Mouse (Mus musculus) adrenal gland, postnatal 25 days (tissue): ENCODE results near the gene Dnmt3b. TPM values are rescaled to one million over a fixed set of nuclear protein-coding genes. Genes with fewer than 3 reads are reported as not detected.

Source experiments
- DNase-seq: peaks from one replicate; pipeline ENCODE4 v3.0.0; 2021; ENCODE audit warnings: mixed read lengths
- long read RNA-seq: library from polyadenylated mRNA; stranded (forward); transcript quantifications from one replicate; pipeline ENCODE4 v2.0.0, GENCODE M21; 2021
- total RNA-seq: library from RNA; stranded (reverse); gene quantifications from 2 replicates; pipeline ENCODE4 v1.2.3, GENCODE M21; 2021

Dnmt3b gene
- 4.2 and 4.4 TPM in 2 replicates for total RNA-seq
- long read RNA-seq, full-length matches to known transcripts = 5 of 10 reads
- long read RNA-seq, partial matches to known transcripts = 2 of 10 reads
- long read RNA-seq, other reads (novel, unspliced or antisense) = 3 of 10 reads

DNA sequence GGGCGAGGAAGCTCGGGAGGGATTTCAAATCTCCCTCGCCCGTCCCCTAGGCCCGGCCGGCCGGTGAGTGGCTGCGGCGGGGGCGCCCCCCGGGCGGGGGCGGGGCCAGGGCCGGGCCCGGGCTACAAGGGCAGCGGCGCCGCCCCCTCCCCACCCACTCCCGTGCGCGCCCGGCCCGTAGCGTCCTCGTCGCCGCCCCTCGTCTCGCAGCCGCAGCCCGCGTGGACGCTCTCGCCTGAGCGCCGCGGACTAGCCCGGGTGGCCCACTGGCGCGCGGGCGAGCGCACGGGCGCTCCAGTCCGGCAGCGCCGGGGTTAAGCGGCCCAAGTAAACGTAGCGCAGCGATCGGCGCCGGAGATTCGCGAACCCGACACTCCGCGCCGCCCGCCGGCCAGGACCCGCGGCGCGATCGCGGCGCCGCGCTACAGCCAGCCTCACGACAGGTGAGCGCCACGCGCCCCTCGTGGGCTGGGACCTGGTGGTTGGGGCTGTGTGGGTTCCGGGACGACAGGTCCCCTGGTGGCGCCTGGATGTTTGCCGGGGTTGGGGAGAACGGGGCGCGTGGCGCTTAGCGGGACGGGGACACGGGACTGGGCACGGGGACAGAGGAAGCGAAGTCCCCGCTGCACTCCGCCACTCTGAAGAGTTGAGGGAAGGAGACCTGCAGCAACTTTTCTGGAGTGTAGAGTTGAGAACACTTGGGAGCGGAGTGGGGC, at the start of gene Dnmt3b:
Dnmt3b (plus strand) TSS at position 153 of the 716 bp plus-strand sequence.
- DNase-seq = peak; percentile 68

DNA sequence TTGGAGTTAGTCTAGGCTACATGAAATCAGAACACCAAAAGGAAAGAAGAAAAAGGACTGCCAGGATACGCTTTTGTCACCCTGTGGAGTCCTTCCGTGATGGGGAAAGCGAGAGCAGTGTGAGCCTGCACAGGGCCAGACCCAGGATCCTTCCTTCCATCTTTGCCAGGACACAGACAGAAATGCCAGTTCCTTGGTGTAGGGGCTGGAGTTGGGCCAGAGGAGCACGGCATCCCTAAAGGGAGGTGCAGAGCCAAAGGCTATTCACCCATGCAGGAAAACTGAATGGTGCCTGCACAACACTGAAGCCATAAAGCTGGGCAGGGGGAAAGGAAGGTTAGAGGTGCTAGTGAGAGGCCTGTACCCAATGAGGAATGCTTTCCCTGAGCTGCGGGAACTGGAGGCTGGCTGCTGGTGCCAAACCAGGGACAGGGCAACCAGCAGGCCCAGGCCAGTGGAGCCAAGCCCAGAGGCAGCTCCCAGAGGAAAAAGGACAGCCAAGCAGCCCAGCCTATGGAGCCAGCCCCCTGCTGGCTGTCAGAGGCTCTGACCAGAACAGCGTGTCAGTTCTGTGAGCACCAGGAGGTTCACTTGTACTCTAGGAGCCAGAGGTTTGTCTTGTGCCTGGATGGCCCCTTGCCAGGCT, 49.1 kb upstream of the Dnmt3b start:
- peak; percentile 65 for DNase-seq

DNA sequence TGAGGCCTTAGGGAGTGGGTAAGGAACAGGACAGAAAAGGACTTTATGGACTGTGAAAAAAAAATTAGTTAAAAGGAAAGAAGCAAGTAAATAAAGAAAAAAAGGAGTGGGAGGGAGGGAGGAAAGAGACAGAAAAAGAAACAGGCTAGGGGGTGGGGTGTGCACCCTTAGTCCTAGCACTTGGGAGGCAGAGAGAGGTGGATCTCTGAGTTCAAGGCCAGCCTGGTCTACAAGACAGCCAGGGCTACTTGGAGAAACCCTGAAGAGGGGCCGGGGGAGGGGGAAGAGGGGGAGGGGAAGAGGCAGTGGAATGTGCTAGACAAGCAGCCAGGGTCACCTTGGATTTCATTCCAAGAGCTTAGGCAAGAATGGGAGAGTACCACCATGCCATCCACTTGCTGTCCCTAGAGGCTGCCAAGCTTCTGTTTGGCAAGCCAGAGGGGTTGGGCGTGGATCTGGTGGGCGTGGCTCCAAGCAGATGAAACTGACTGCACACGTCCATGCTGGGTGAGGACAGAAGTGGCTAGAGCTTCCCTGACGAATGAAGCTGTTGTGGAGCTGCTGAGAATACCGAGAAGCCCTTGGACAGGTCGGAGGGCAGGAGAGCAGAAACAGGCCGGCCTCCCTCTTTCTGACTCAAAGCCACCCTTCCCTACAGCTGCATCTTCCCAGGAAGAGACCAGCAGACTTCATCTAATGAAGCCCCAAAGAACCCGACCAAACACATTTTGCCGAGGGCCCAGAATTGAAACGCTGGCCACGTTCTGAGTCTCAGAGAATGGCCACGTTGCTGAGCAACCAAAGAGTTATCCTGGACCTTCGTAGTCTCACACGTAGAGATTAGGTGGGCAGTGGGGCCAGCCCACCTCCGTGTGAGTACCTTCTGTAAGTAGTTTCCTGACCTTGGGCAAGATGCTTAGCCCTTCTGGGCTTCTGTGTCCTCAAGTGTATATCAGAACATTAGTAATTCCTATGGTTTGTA, 48.3 kb upstream of the Dnmt3b start:
- DNase-seq = peak; percentile 70

DNA sequence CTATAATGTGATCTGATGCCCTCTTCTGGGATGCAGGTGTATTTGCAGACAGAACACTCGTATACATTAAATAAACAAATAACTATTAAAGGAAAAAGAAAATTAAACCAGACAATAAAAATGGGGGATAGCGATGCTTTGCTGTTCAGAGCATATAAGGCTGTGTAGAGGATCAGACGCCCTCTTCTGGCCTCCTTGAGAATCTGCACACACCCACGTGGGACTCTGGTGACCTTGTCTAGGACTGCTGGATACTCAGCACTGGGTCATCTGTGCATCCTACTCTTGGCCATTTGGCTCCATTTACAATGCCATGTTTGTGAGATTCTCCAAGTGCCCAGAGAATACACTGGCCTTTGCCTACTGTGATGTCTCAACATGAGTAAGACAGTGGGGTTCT, 45.5 kb upstream of the Dnmt3b start:
- DNase-seq = no peak

DNA sequence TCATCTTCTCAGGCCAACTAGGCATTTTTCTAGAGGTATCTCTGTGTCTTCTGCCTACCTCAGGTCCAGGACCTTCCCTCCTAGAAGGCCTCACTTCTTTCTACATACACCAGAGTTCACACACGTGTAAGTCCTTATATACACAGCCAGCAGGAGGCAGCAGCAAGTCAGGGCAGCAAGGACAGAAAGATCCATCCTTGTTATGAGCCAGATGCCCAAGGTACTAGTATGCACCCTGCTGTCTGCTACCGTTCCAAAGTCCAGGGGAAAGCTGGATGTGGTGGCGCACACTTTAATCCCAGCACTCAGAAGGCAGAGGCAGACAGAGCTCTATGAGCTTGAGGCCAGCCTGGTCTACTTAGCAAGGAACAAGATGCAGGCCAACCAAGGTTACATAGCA, 42.8 kb upstream of the Dnmt3b start:
- DNase-seq = peak; percentile 40

DNA sequence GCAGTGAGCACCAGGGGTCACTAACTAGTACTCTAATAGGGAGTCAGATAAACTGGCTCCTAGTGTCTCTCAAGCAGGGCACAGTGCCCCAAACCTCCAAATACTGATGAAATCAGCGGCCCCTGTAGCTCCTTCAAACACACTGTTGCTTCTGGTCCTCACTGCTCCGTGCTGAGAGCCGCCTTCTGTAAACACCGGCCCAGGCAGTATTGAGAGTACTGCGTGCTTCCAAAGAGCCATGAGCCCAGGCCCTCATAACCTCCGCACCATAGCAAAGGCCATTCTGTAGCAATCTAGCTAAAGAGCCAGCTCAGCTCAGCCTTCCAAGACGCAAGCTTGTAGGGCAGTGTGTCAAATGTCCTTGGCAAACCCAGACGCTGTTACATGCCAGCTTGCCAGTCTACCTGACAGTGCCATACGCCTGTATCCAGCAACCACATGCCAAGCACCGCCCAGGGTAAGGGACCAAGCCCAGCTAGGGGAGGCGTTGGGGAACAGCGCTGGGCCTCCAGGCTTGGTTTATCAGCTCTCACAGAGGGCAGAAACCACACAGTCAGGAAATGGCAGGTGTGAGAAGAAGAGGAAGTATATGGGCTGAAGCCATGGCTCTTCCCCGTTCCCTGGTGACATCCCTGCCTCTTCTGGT, 41.3 kb upstream of the Dnmt3b start:
- DNase-seq = peak; percentile 62

DNA sequence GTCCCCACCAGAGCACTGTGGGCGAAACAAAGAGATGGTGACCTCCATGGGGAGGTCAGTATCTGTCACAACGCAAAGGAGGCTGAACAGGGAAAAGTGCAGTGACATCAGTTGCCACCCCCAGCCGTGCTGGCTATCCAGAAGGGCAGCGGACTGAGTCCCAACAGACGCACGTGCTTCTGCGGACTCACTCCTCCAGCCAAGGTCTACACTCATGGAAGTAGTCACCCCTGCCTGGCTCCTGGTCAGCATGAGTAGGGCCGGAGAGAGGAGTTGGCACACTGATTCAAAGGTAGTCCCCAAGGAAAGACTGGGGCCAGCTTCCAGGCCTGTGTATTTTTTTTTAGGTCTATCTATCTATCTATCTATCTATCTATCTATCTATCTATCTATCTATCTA, 40.2 kb upstream of the Dnmt3b start:
- peak; percentile 67 for DNase-seq

DNA sequence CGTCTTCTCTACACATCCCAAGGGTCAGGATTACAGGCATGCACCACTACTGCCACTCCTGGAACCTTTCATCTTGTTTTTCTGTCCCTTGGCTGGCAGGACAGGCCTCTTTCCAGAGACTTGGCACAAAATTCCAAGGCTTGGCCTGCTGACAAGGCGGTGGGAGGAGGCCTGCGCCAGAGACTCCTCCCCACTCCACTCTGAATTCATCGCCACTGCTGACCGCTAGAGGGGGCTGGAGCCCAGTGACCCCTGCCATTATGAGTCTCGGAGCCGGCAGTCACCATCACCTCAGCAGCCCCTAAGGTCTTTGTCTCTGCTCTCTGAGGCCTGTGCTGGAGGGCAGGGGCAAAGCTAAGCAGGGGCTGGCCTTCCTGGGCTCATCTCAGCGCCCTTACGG, 39.7 kb upstream of the Dnmt3b start:
- DNase-seq = peak; percentile 95

DNA sequence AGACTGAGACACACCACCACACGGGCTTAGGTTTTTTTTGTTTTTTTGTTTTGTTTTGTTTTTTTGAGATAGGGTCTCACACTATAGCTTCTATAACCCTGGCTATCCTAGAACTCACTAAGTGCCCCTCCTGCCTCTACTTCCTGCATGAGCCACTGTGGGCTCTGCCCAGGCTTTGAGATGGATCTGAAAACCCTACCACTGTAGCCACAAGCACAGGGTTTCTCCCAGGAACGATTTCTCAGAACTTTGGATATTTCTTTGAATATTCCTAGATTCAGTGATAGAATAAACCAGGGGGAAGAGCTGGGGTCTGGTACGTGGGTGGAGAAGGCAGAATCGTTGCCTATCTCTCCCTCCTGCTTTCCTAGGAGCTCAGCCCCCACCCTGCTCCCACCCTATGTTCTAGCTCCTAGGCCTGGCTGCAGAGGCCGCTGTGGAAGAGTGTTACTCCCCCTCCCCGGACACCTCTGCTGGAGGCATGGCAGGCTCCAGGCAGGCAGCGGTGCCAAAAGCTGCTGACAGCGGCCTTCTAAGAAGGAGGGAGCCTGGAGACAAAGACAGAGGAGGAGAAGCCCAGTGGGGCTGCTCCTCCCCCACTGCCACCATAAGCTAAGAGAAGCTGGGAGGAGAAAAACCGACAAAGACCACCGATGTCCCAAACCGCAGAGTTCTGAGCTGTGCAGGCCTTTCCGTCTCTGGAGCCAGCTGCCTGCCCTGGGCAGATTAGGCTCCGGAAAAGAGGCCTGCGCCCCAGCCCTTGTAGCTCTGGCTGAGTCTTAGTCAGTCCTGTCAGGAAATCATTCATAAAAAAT, 38.6 kb upstream of the Dnmt3b start:
- DNase-seq = peak; percentile 46

DNA sequence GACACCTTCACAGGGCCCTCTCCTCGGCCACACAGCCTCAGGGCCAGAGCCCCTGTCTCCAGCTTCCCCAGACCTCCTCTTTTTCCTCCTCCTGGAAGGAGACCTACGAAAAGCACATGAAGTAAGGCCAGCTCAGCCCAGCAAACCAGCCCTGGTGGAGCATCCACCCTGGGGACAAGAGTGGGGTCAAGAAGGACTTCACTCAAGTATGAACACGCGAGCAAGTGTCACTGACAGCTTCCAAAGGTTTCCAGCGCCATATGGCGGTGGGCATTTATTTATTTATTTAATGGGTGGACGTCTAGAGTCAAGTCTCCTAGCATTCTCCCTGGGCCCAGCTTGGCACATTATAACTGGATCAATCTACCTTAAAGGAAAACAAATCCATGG, 38.0 kb upstream of the Dnmt3b start:
- DNase-seq = no peak

DNA sequence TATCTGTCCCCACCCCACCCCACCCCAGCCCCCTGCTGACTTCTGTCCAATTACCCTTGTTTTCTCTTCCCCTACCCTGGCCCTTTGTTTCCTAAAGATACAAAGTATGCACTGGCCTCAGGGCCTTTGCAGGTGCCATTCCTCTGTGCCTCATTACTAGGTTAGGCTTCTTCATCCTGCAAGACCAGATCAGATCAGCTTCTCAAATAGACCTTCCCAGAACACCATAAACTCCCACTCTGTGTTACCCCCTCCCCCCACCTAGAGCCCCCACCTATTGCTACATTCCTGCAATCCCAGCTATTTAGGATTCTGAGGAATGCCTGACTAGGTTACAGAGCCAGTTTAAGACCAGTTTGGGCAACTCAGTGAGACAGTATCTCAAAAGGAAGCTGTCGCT, 37.5 kb upstream of the Dnmt3b start:
- no peak for DNase-seq

DNA sequence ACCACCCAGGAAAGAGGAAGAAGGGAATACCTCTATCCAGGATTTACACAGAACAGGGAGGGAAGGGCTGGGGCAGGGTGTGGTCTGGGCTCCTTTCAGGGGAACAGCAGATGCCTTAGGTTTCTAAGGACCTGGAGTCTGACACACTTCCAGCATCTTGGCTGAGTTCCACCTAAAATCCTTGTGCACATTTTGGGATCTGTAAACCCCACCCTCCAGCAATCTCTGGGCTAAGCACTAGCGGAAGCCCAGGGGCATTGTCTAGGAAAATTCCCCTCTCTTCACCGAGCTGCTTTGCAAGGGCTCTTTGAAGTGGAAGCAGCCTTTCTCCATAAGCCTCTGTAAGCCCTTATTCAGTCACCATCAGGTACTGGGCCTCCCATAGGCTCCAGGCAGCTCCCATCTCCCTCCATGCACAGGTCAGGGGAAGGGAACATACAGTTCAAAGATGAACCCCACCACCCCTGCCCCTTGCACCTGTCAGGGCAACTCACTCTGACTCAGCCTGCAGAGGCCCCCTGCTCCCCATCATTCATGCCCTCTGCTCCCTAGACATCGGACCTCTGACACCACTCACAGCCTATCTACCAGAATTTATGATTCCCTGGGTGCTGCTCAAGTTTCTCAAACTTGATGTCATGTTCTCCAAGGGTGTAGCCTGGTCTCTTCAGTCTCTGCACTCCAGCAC, 36.5 kb upstream of the Dnmt3b start:
- DNase-seq = no peak

DNA sequence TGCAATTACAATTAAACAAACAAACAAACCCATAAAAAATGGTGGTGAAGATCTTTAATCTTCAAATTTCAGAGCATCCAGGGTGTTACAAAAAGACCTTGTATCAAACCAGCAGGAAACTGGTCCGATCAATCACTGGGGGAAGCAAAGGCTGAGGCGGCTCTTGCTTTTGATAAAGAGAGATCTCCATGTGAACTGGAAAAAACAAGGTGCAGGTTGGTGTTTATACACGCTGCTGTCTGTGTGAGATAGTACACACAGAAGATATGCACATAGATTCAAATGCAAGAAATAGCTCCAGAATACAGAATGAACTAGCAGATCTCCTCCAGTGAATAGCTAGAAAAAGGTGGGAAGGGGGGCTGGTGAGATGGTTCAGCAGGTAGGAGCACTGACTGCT, 32.4 kb upstream of the Dnmt3b start:
- no peak for DNase-seq

DNA sequence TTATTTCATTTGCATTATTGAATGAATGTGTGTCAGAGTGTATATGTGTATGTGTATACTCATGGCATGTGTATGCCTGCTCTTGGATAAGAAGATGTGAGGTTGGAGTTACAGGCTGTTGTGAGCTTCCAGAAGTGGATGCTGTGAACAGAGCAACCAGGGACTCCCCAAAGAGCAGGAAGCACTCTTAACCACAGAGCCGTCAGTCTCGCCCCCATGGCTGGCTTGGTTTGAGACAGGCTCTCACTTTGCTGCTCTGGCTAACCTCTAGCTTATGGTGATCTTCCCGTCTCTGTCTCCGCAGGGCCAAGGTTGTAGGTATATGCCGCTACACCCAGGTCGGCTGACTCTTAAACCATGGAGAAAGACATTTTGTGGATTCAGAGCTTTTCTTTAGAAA, 30.8 kb upstream of the Dnmt3b start:
- no peak for DNase-seq

DNA sequence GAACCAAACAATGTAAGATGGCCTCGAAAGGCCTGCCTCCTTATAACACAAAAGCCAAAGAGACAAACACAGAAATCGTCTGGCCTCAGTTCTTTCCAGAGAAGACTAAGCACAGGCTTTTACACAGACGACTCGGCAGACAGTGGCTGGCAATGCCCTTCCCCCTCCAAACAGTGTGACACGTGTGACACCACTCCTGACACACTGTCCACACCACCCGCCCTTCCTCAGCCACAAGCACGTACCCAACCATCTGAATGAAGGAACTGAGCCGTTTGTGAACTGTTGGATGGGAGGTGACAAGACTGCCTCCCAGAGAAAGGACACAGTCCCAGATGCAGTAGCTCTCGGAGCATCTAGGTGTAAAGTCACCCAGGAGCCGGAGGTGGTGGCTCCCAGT, 30.4 kb upstream of the Dnmt3b start:
- no peak for DNase-seq

DNA sequence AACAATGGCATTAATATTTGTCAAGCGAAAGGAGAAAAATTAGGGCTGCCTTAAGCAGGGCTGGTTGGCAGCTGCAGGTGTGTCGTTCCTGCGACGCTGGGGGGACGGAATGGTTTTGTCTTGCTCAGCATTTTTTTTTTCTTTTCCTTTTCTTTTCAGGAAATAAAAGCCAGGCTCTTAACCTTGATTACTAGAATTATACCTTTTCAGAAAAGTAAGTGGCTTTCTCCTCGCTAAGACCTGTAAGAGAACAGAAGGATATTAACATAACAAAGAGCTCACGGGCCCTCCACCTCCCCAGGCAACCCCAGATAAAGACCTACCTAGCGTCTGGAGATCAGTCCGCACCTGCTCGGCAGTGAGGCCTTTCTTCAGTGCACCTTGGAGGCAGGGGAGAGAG, 26.8 kb upstream of the Dnmt3b start:
- DNase-seq = no peak

DNA sequence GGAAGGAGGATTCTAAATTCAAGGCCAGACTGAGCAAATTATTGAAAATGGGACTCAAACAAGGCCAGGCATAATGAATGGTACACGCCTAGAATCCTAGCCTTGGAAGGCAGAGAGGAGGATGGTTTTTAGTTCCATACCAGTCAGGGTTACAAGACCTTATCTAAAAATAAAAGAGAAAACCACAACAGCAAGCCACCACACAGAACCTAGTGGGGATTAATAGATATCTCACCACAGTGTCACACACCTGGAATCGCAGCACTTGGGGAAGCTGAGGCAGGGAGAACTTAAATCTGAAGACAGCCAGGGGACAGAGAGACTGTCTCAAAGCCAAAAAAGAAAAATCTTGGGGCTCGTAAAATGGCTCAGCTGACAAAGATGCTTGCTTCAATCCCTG, 18.3 kb upstream of the Dnmt3b start:
- no peak for DNase-seq

DNA sequence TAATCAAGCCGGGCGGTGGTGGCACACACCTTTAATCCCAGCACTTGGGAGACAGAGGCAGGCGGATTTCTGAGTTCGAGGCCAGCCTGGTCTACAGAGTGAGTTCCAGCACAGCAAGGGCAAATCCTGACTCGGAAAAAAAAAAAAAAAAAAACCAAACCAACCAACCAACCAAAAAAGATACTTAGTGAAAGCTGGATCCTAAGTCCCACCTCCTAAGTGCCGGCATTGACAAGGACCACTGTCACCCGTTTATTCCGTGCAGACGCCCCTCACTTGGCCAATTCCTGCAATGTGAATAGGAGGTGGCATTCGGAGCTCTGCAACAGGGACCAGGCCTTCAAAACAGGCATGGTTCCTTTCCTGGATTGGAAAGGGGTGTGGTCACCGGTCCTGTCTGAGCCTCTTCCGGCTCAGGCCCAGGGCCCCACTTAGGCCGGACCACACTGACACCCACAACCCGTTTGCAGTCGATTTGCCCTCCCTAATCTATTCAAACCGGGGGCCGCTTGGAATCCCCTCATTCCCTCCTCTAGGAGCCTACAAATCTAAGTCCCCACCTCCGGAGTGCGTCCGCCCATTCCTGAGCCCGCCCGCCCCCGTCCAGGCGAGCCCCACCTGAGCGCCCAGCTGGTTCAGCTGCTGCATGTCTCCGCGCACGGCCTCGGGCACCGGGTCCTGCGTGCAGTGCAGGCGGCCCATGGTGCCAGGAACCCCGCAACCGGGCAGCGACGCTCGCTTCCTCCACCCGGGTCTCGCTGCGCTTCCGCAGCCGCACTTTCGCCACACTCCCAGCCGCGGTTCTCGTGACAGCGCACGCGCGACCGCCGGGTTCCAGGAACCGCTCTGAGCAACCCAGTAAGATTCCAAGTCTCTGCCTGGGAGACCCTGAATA, 17.0 kb upstream of the Dnmt3b start, which contains the start of gene Commd7:
Commd7 (minus strand) TSS at position 806 of the 895 bp plus-strand sequence.
- DNase-seq = peak; percentile 91

DNA sequence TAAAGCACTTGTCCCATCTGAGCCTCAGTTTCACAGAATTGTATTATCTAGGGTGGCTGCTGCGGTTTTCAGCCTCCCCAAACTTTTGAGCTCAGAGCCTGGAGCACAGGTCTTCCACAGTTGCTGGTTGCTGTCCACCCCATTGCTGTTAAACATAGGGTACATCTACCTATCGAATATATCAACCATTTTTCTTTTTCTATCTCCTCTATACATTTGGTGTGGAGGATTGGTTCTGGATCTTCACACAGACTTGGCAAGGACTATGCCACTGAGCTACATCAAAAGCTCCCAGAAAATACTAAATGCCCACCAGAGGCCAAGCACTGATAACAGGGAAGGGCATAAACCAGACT, 16.4 kb upstream of the Dnmt3b start:
- no peak for DNase-seq

DNA sequence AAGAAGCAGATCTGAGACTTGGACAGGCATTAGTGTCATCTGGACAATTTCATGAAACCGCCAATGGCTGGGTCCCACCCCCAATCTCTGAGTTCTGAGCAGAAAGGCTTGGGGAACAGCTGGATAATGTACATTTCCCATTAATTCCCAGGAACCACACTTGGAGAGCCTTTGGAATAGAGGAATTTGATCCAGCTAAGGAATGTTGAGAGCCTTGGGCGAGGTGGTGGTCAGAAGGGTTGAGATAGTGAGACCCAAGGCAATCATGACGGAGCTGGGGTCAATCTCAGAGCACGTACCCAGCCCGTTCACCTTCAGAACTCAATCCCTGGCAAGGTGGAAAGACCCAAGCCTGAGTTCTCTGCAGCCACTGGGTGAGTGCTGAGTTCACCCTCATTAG, 16.0 kb upstream of the Dnmt3b start:
- no peak for DNase-seq
